Mouse (Mus musculus) neural tube, embryonic 15.5 days (tissue): ENCODE data around the gene Ggn. TPM values are rescaled to one million over a fixed set of nuclear protein-coding genes. Genes with fewer than 3 reads are reported as not detected.
A peak's percentile ranks its signal among the peaks of the same experiment; 100 is the strongest.
"Not testable (repeated sequence)": the region's sequence is repeated elsewhere in the genome, so short reads cannot be mapped to it uniquely, and the experiment has no call there.

Experiments used
- ATAC-seq: fragments of 200-750 bp; cut with Nextera tagmentation; 2 replicates; pipeline ENCODE4 v1.8.0; 2017; ENCODE audit warnings: mild to moderate bottlenecking, moderate TSS enrichment, moderate library complexity; ENCODE audit not compliant: low FRiP score
- H3K27ac ChIP-seq: fragments of 300-500 bp; sonication (generic); replicated peaks from 2 replicates; pipeline ENCODE4 v1.5.1; 2015; ENCODE audit warnings: mild to moderate bottlenecking, inconsistent platforms
- H3K27me3 ChIP-seq: fragments of 300-500 bp; sonication (generic); replicated peaks from 2 replicates; pipeline ENCODE4 v1.6.1; 2015; ENCODE audit warnings: inconsistent platforms
- H3K36me3 ChIP-seq: fragments of 300-500 bp; sonication (generic); 2 replicates; pipeline ENCODE4 v1.6.1; 2015; ENCODE audit warnings: inconsistent platforms
- H3K4me1 ChIP-seq: fragments of 300-500 bp; sonication (generic); 2 replicates; pipeline ENCODE4 v1.6.1; 2015; ENCODE audit warnings: inconsistent platforms
- H3K4me2 ChIP-seq: fragments of 300-500 bp; sonication (generic); 2 replicates; pipeline ENCODE4 v1.6.1; 2015; ENCODE audit warnings: inconsistent platforms, mild to moderate bottlenecking, moderate library complexity
- H3K4me3 ChIP-seq: fragments of 300-500 bp; sonication (generic); replicated peaks from 2 replicates; pipeline ENCODE4 v1.5.1; 2015; ENCODE audit warnings: mild to moderate bottlenecking, inconsistent platforms
- H3K9ac ChIP-seq: fragments of 300-500 bp; sonication (generic); replicated peaks from 2 replicates; pipeline ENCODE4 v1.6.1; 2015; ENCODE audit warnings: mild to moderate bottlenecking, inconsistent platforms
- H3K9me3 ChIP-seq: fragments of 300-500 bp; sonication (generic); replicated peaks from 2 replicates; pipeline ENCODE4 v1.6.1; 2016; ENCODE audit warnings: inconsistent platforms
- WGBS: fragments of 180-500 bp; shearing (Covaris S2); methylation state at CpG from one replicate; pipeline ENCODE4 v1.1.7; 2015; ENCODE audit warnings: mixed read lengths; 5-methylcytosine and 5-hydroxymethylcytosine counted together
- polyA plus RNA-seq: library from polyadenylated mRNA; unstranded; fragments of >200 nt; fragmentation: Nextera tagmentation; extraction: Ambion mirVana; gene quantifications from 2 replicates; pipeline ENCODE4 v1.2.1, GENCODE M21; 2015

The Ggn gene
- 0.46 and 1.0 TPM in 2 replicates for polyA plus RNA-seq

DNA sequence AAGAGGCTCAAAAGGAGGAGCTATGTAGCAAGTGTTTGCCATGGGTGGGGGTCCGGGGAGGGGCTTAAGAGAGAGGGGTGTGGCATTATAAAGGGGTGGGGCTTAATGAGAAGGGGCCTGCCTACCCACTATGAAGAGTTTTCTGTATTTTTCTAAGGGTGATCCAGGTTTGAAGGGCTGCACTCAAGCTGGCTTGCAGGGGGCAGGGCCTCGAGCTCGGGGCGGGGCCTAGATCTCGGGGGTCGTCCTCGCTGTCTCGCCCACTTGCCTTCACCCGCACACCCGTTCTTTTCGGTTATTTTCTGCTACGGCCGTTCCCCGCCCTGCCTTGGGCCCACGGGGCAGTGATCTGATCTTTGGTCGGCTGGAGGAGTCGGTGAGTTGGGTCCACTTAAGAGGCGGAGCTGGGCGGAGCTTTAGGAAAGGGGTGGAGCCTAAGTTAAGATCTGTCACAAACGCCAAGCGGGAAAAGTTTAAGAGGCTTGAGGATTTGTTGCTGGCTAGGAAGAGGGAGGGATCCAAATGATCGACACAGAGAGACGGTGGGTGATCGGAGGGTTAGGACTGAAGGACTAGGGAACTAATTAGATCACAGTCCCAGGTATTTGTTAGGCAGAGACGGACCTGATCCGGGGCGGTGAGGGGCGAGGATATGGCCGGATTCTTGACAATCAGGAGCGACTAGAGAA, at the start of gene Ggn, which contains the start of gene Spred3:
TSS of gene Ggn (plus strand) at position 145 of the 689 bp plus-strand sequence.
TSS of gene Spred3 (minus strand) at position 346 of the 689 bp plus-strand sequence.
- WGBS = under 1% methylated on average over 30 of the region's 30 CpGs

DNA sequence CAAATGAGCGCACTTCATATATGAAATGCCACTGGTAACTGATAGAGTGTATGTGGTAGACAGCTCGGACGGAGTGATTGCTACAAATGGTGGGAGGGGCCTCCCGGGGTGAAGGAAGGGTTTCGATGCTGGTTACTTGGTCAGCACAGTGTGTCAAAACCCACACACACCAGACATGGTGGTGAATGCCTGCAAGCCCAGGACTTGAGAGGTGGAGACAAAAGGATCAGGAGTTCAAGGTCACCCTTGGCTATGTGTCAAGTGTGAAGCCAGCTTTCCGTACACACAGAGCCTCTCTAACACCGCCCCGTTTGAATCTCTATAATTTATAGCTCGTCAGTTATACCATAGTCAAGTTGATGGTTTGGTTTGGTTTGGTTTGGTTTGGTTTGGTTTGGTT, 47.2 kb upstream of the Ggn start:
- no peak overlapping the region for H3K9ac ChIP-seq
- H3K4me1 ChIP-seq = peaks cover 8% of the 10 kb centered on the region; the same call in 1 of the 2 replicates
- WGBS = 89% methylated on average over 9 of the region's 9 CpGs
- no peak for ATAC-seq
- H3K27me3 ChIP-seq = peaks cover 9% of the 10 kb centered on the region; the same call in 1 of the 2 replicates
- no peaks in the 10 kb centered on the region for H3K9me3 ChIP-seq
- H3K36me3 ChIP-seq = no peaks in the 10 kb centered on the region
- H3K4me2 ChIP-seq = no peak overlapping the region
- no peak overlapping the region for H3K27ac ChIP-seq
- H3K4me3 ChIP-seq = no peak overlapping the region

More for the DNA sequence above, at the start of gene Ggn, which contains the start of gene Spred3:
- H3K9ac ChIP-seq = peak within 1 kb of the TSS; percentile 72
- peak within 1 kb of the TSS; percentile 78 for H3K4me2 ChIP-seq
- H3K9me3 ChIP-seq = no peaks in the 10 kb centered on the region
- peaks cover 44% of the 10 kb centered on the region for H3K4me1 ChIP-seq
- peak; percentile 76 for ATAC-seq
- peak within 1 kb of the TSS; percentile 92 for H3K27ac ChIP-seq
- H3K36me3 ChIP-seq = peaks cover 30% of the 10 kb centered on the region
- peak within 1 kb of the TSS; percentile 78 for H3K4me3 ChIP-seq
- H3K27me3 ChIP-seq = peaks cover 43% of the 10 kb centered on the region

DNA sequence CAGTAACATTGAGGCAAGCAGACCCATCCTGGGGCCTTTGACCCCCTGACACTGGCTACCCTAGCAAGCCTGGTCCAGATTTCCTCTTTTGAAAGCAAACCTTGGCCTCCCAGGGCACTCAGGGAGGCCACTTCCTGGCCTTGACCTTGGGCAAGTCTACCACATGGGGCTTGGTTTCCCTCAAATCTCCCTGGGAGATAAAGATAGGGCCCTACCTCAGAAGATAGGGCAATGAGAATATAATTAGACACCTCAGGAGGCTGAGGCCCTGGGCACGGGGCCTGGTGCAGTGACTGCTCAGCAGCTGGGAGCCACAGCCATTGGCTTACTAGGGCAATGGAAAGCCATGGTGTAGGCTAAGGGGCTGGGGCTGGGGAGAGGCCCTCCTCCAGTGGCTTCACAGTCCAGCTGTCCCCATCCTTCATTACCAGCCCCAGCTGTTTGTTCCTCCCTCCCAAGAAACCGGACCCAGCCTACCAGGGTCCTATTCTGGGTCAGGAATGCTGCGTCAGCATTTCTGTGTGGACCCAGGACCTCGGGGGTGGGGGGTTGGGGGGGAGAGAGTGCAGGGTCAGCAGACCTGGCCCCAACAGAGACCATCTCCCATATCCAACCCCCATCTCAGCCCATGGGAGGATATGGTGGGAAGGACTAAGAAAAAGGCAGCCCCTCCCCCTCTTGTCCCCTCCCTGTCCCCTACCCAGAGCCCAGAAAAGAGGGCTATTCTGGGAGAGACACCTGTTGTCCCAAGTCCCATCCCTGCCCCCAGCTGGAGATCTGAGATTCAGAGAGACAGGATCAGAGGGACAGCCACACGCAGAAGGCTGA, 46.3 kb upstream of the Ggn start:
- Histone ChIP-seq H3K9me3 (no peaks in the 10 kb centered on the region), H3K27ac (no peak overlapping the region), H3K27me3 (peaks cover 9% of the 10 kb centered on the region; the same call in 1 of the 2 replicates), H3K4me3 (no peak overlapping the region), H3K4me1 (peaks cover 8% of the 10 kb centered on the region; the same call in 1 of the 2 replicates), H3K36me3 (no peaks in the 10 kb centered on the region), H3K4me2 (no peak overlapping the region), H3K9ac (no peak overlapping the region)
- ATAC-seq = no peak
- WGBS = 51% methylated on average over 5 of the region's 5 CpGs

DNA sequence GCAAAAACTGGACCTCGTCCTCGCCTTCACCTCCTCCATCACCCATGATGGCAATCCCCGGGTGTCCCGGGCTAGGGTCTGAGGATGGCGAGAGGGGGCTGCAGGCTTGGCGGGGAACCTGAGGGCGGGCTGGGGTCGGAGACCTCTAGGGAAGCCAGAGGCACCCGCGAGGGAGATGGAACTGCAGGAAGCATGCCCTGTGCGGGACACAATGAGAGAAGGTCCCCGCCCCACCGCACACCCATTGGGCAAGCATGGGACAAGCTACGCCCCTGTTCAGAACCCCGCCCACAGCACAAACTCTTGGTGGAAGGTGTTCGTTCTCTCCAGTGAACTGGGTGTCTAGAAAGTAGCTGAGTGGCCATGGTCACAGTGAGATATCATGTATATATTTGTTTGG, 45.0 kb upstream of the Ggn start, which contains the start of gene Ryr1:
TSS of gene Ryr1 (minus strand) at position 210 of the 400 bp plus-strand sequence.
- 1% methylated on average over 16 of the region's 16 CpGs for WGBS

DNA sequence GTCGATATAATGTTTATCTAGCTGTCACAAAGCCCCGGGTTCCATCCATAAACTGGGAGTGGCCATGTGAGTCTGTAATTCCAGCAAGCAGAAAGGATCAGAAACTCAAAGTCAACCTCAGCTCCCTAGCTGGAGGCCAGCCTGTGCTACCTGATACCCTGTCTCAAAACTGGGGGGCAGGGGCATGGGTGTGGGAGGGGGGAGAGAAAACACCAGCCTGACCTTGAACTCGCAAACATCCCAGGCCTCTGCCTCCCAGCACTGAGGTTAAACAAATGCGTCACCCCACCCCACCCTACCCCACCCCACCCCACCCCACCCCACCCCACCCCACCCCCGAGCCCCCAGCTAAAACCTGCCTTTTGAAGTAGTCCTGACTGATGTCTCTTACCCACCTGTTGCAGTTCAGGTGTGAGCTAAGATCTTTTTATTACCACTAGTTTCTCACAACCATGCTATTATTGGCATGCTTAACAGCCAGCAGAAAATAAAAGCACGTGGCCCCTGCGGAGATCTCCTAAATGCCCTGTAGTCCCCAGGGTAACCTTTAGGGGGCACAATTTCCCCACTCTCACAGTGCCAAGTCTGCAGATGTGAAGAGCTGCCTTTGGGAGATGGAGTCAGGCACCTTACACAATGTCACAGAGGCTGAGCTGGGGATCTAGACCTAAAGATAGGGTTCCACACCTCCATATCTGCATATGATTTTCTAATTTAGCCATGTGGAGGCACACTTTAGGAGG, 43.7 kb upstream of the Ggn start:
- WGBS = 43% methylated on average over 6 of the region's 7 CpGs
- no peak for ATAC-seq
- H3K4me3 ChIP-seq = no peak overlapping the region
- H3K4me1 ChIP-seq = peaks cover 8% of the 10 kb centered on the region; the same call in 1 of the 2 replicates
- H3K9me3 ChIP-seq = no peaks in the 10 kb centered on the region
- peaks cover 9% of the 10 kb centered on the region; the same call in 1 of the 2 replicates for H3K27me3 ChIP-seq
- H3K4me2 ChIP-seq = no peak overlapping the region
- no peak overlapping the region for H3K27ac ChIP-seq
- no peak overlapping the region for H3K9ac ChIP-seq
- no peaks in the 10 kb centered on the region for H3K36me3 ChIP-seq

More for the DNA sequence above, 45.0 kb upstream of the Ggn start, which contains the start of gene Ryr1:
- H3K27ac ChIP-seq = no peak within 1 kb of the TSS
- peaks cover 9% of the 10 kb centered on the region; the same call in 1 of the 2 replicates for H3K27me3 ChIP-seq
- ATAC-seq = no peak
- peak within 1 kb of the TSS; percentile 58 for H3K4me2 ChIP-seq
- H3K4me1 ChIP-seq = peaks cover 8% of the 10 kb centered on the region; the same call in 1 of the 2 replicates
- H3K4me3 ChIP-seq = peak within 1 kb of the TSS; percentile 30
- H3K9me3 ChIP-seq = no peaks in the 10 kb centered on the region
- no peaks in the 10 kb centered on the region for H3K36me3 ChIP-seq
- H3K9ac ChIP-seq = peak within 1 kb of the TSS; percentile 11; the same call in 1 of the 2 replicates

DNA sequence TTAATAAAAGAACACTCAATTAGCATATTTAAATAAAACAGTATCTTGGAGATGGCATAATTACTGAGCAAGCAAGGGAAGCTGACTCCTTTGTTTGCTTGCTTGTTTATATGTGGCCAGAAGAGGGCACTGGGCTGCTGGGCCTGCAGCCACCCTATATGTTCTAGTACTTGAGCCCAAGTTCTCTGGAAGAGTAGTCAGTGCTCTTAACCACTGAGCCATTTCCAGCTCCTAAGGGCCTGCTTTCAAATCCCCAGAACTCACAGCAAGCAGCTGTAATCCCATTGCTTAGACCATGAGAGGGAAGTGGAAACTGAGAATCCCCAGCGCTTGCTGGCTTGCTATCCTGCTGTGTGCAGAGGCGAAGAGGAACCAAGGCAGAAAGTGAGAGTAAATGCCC, 41.3 kb upstream of the Ggn start:
- Histone ChIP-seq H3K4me2 (no peak overlapping the region), H3K27ac (no peak overlapping the region), H3K9me3 (no peaks in the 10 kb centered on the region), H3K4me3 (no peak overlapping the region), H3K36me3 (no peaks in the 10 kb centered on the region), H3K27me3 (peaks cover 8% of the 10 kb centered on the region; the same call in 1 of the 2 replicates), H3K9ac (no peak overlapping the region), H3K4me1 (peaks cover 8% of the 10 kb centered on the region; the same call in 1 of the 2 replicates)
- WGBS = 75% methylated on average over 2 of the region's 2 CpGs
- no peak for ATAC-seq

DNA sequence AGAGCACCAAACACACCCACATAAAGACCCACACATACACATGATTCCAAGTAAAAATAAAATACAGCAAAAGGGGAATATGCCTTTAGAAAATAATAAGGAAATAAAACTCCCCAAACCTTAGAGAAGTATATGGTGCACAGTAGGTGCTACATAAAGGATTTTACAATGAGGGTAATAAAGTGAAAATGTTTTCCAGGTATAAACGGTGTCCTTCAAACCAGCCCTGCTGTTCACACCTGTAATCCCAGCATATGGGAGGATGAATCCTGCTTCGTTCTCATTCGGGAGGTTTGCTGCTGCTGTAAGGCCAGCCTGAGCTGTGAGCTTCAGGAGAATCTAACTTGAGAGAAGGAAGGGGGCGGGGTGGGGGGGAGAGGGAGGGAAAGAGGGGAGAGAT, 35.8 kb upstream of the Ggn start:
- Histone ChIP-seq H3K36me3 (no peaks in the 10 kb centered on the region), H3K9ac (no peak overlapping the region), H3K27ac (no peak overlapping the region), H3K4me3 (peak overlapping the region; percentile 24), H3K27me3 (peaks cover 20% of the 10 kb centered on the region), H3K9me3 (no peaks in the 10 kb centered on the region), H3K4me1 (peaks cover 12% of the 10 kb centered on the region), H3K4me2 (peak overlapping the region; percentile 53)
- WGBS = 4% methylated on average over 4 of the region's 4 CpGs
- ATAC-seq = no peak

DNA sequence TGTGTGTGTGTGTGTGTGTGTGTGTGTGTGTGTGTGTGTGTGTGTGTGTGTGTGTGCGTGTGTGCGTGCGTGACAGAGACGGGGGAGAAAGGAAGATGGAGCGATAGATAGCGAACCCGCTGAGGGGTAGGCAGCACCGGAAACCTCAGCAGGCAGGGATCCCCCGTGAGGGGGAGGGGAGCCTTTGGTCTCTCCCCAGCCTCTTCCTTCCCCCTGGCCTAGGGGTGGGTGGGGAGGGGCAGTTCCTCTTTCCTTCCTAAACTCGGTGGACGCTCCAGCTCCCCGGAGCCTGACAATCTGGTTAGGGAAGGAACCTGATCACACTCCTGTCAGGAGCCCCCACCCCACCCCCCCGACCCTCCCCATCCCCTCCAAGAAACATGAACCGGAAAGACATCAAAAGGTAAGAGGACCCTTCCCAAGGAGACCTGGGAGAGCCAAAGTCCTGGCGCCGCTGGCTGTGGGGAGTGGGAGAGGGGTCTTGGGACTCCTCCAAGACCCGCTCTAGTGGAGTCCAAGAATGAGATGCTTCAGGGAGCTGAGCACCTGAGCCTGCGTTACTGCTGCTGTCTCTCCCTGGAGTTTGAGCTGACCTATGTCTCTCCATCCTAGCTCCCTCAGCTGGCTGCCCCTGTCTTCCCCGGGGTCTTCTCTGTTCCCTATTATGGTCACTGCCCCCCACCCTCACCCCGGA, 35.2 kb upstream of the Ggn start, which contains the start of gene Rasgrp4:
TSS of gene Rasgrp4 (plus strand) at position 159 of the 694 bp plus-strand sequence.
- no peaks in the 10 kb centered on the region for H3K9me3 ChIP-seq
- peaks cover 20% of the 10 kb centered on the region for H3K27me3 ChIP-seq
- 2% methylated on average over 15 of the region's 20 CpGs for WGBS
- no peak within 1 kb of the TSS for H3K27ac ChIP-seq
- H3K36me3 ChIP-seq = no peaks in the 10 kb centered on the region
- H3K9ac ChIP-seq = 0 out of 2 replicates have a peak within 1 kb of the TSS, but pooled peaks have one; percentile 28
- H3K4me1 ChIP-seq = peaks cover 12% of the 10 kb centered on the region
- ATAC-seq = no peak; the same call in 1 of the 2 replicates
- peak within 1 kb of the TSS; percentile 53 for H3K4me2 ChIP-seq
- H3K4me3 ChIP-seq = peak within 1 kb of the TSS; percentile 24

DNA sequence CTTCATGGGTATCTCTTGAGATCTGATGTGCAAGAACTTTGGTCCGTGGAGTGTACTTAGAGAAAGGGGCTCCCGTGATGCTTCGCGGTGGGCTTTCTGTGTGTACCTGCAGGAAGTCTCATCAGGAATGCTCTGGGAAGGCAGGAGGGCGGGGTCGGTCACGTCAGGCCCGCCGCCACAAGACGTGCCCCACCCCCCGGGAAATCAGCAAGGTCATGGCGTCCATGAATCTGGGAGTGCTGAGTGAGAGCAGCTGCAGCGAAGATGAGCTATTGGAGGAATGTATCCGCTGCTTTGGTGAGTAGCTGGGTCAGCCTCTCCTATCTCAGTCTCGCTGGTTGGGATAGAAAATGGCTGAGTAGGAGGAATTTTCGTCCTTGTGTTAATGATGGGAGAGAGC, 32.6 kb upstream of the Ggn start:
- H3K36me3 ChIP-seq = no peaks in the 10 kb centered on the region
- WGBS = 47% methylated on average over 16 of the region's 16 CpGs
- no peak overlapping the region for H3K9ac ChIP-seq
- peaks cover 20% of the 10 kb centered on the region for H3K27me3 ChIP-seq
- no peak for ATAC-seq
- H3K4me2 ChIP-seq = no peak overlapping the region
- H3K27ac ChIP-seq = no peak overlapping the region
- H3K4me3 ChIP-seq = no peak overlapping the region
- no peaks in the 10 kb centered on the region for H3K9me3 ChIP-seq
- peaks cover 12% of the 10 kb centered on the region for H3K4me1 ChIP-seq

DNA sequence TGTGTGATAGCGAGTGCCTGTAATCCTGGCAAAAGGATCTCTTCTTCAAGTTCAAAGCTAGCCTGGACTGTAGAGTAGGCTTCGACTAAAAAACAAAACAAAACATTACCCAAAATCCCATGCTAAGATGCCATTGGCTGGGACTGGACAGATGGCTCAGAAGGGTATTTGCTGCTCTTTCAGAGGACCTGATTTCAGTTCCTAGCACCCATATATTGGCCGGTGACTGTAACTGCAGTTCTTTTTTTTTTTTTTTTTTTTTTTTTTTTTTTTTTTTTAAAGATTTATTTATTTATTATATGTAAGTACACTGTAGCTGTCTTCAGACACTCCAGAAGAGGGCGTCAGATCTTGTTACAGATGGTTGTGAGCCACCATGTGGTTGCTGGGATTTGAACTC, 30.8 kb upstream of the Ggn start:
- H3K36me3 ChIP-seq, H3K4me2 ChIP-seq, H3K9me3 ChIP-seq, H3K27ac ChIP-seq, ATAC-seq, H3K9ac ChIP-seq, H3K4me3 ChIP-seq: not testable (repeated sequence)
- 93% methylated on average over 3 of the region's 4 CpGs for WGBS
- H3K4me1 ChIP-seq = peaks cover 11% of the 10 kb centered on the region
- H3K27me3 ChIP-seq = peaks cover 20% of the 10 kb centered on the region
